Mouse (Mus musculus) stomach, postnatal 0 days (tissue): ENCODE measurements at regions not wholly inside any gene's neighbourhood (a gene's known extent, or its start where the extent isn't known, plus 50 kb on each side); places are given as distances from the start of the nearest gene placed in this dataset.

Experiments used
- ATAC-seq: fragments of 200-750 bp; cut with Nextera tagmentation; 2 replicates; pipeline ENCODE4 v1.8.0; 2017; ENCODE audit not compliant: low FRiP score, low TSS enrichment
- DNase-seq: peaks from one replicate; pipeline ENCODE4 v3.0.0-alpha.2; 2016; ENCODE audit warnings: low spot score
- H3K27ac ChIP-seq: fragments of 300-500 bp; sonication (generic); replicated peaks from 2 replicates; pipeline ENCODE4 v1.5.1; 2014; ENCODE audit warnings: mild to moderate bottlenecking, control low read depth
- H3K27me3 ChIP-seq: fragments of 300-500 bp; sonication (generic); 2 replicates; pipeline ENCODE4 v1.6.1; 2014; ENCODE audit warnings: low read length; ENCODE audit not compliant: control insufficient read depth, insufficient read depth
- H3K36me3 ChIP-seq: fragments of 300-500 bp; sonication (generic); 2 replicates; pipeline ENCODE4 v1.6.1; 2014; ENCODE audit warnings: low read length, mixed read lengths; ENCODE audit not compliant: control insufficient read depth, insufficient read depth
- H3K4me1 ChIP-seq: fragments of 300-500 bp; sonication (generic); replicated peaks from 2 replicates; pipeline ENCODE4 v1.6.1; 2014; ENCODE audit warnings: antibody characterized with exemption; ENCODE audit not compliant: control insufficient read depth, insufficient read depth
- H3K4me2 ChIP-seq: fragments of 300-500 bp; sonication (generic); replicated peaks from 2 replicates; pipeline ENCODE4 v1.6.1; 2014; ENCODE audit warnings: low read depth, mild to moderate bottlenecking, control low read depth, moderate library complexity
- H3K4me3 ChIP-seq: fragments of 300-500 bp; sonication (generic); 2 replicates; pipeline ENCODE4 v1.5.1; 2014; ENCODE audit warnings: low read depth, low read length, control low read depth
- H3K9ac ChIP-seq: fragments of 300-500 bp; sonication (generic); 2 replicates; pipeline ENCODE4 v1.6.1; 2014; ENCODE audit warnings: mild to moderate bottlenecking, low read length, control low read depth, mixed read lengths
- H3K9me3 ChIP-seq: fragments of 300-500 bp; sonication (generic); 2 replicates; pipeline ENCODE4 v1.6.1; 2016; ENCODE audit warnings: low read length; ENCODE audit not compliant: control insufficient read depth
- CTCF ChIP-seq: IDR thresholded peaks from 2 replicates; pipeline ENCODE4 v1.5.1; 2016; ENCODE audit warnings: antibody characterized with exemption, low read depth, mild to moderate bottlenecking, moderate library complexity
- EP300 ChIP-seq: optimal IDR thresholded peaks from 2 replicates; pipeline ENCODE3; 2016; ENCODE audit warnings: antibody characterized with exemption
- WGBS: fragments of 180-500 bp; shearing (Covaris S2); extraction: QIAGEN DNeasy Blood & Tissue Kit; methylation state at CpG from one replicate; pipeline ENCODE4 v1.1.7; 2014; 5-methylcytosine and 5-hydroxymethylcytosine counted together

DNA sequence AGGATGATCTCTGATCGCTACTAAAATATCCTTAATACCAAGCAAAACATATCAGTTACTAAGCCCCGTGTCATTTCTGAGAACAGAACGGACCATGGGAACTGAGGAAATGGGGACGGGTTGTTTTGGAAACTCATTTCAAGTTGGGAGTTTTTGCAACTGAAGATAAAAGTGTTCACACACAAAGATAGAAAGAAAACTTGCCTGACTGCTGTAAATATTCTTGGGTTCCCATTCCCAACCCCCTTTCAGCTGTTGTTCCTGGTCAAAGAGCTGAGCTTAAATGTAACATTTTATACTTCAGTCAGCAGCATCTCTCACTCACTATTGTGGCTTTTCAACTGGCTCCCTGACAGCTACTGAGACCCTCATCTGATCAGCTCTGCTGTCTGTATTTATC is 250.1 kb downstream of the Ankrd50 start:
- WGBS: 54% methylated on average over 4 of the region's 4 CpGs
- no peak overlapping the region for H3K9ac ChIP-seq
- no peak overlapping the region for H3K4me3 ChIP-seq

GRCm38 (mm10) chr3:38234006-38234405 is 250.6 kb downstream of the Ankrd50 start:
- Histone ChIP-seq H3K4me1 (no peaks in the 10 kb centered on the region; the same call in 1 of the 2 replicates), H3K27ac (no peak overlapping the region), H3K27me3 (no peaks in the 10 kb centered on the region), H3K9me3 (no peaks in the 10 kb centered on the region), H3K4me2 (no peak overlapping the region), H3K36me3 (no peaks in the 10 kb centered on the region), H3K4me3 (no peak overlapping the region), H3K9ac (no peak overlapping the region)
- 50% methylated on average over 2 of the region's 2 CpGs for WGBS
- no peak for TF ChIP-seq EP300
- no peak for TF ChIP-seq CTCF
- no peak for ATAC-seq
- no peak for DNase-seq

More for the DNA sequence above, 250.1 kb downstream of the Ankrd50 start:
- H3K4me1 ChIP-seq: no peaks in the 10 kb centered on the region; the same call in 1 of the 2 replicates
- no peaks in the 10 kb centered on the region for H3K27me3 ChIP-seq
- no peak for TF ChIP-seq EP300
- TF ChIP-seq CTCF: no peak
- ATAC-seq (no peak), DNase-seq (no peak)
- no peak overlapping the region; the same call in 1 of the 2 replicates for H3K27ac ChIP-seq
- no peaks in the 10 kb centered on the region for H3K9me3 ChIP-seq
- H3K4me2 ChIP-seq: no peak overlapping the region
- no peaks in the 10 kb centered on the region for H3K36me3 ChIP-seq

DNA sequence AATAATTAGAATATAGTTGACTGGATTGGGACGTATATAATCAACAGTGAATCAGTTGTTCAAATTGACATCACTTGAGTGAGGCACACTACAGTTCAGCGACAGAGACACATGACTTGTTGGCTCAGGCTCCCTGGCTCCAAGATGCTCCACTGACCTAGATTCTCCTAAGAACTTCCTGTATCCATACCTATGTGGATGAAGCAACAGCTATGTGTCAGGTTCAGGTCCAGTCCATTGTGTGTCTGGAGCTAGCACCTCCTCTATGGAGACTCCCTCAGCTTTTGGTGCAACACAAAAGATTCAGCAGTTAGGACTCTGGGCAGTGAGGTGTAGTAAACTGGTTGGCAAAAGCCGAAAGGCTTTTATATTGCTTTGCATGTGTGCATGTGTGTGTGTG is 251.6 kb downstream of the Ankrd50 start:
- Histone ChIP-seq H3K27ac (0 out of 2 replicates have a peak overlapping the region, but pooled peaks have one; percentile 49), H3K27me3 (no peaks in the 10 kb centered on the region)
- WGBS: 78% methylated on average over 3 of the region's 3 CpGs

GRCm38 (mm10) chr3:38232111-38233076 is 252.2 kb downstream of the Ankrd50 start:
- peak; percentile 82 for ATAC-seq
- no peak overlapping the region for H3K9ac ChIP-seq
- H3K27me3 ChIP-seq: no peaks in the 10 kb centered on the region
- TF ChIP-seq EP300 (no peak), CTCF (0 out of 2 replicates have a peak, but pooled peaks have one; percentile 4)
- H3K4me2 ChIP-seq: no peak overlapping the region
- H3K9me3 ChIP-seq: no peaks in the 10 kb centered on the region
- H3K36me3 ChIP-seq: no peaks in the 10 kb centered on the region
- 36% methylated on average over 15 of the region's 15 CpGs for WGBS
- no peak overlapping the region for H3K4me3 ChIP-seq
- no peaks in the 10 kb centered on the region; the same call in 1 of the 2 replicates for H3K4me1 ChIP-seq
- DNase-seq: peak; percentile 55
- peak overlapping the region; percentile 35; the same call in 1 of the 2 replicates for H3K27ac ChIP-seq

More for the DNA sequence above, 251.6 kb downstream of the Ankrd50 start:
- no peak overlapping the region for H3K4me2 ChIP-seq
- no peaks in the 10 kb centered on the region for H3K36me3 ChIP-seq
- H3K9ac ChIP-seq: no peak overlapping the region
- H3K9me3 ChIP-seq: no peaks in the 10 kb centered on the region
- H3K4me1 ChIP-seq: no peaks in the 10 kb centered on the region; the same call in 1 of the 2 replicates
- ATAC-seq: no peak
- no peak for TF ChIP-seq EP300
- no peak for TF ChIP-seq CTCF
- DNase-seq: no peak
- H3K4me3 ChIP-seq: no peak overlapping the region

GRCm38 (mm10) chr3:38231506-38231905 is 253.1 kb downstream of the Ankrd50 start:
- Histone ChIP-seq H3K4me2 (no peak overlapping the region), H3K9ac (no peak overlapping the region), H3K27ac (no peak overlapping the region), H3K4me3 (no peak overlapping the region), H3K36me3 (no peaks in the 10 kb centered on the region), H3K4me1 (no peaks in the 10 kb centered on the region; the same call in 1 of the 2 replicates), H3K27me3 (no peaks in the 10 kb centered on the region), H3K9me3 (no peaks in the 10 kb centered on the region)
- no peak for ATAC-seq
- WGBS: 71% methylated on average over 3 of the region's 3 CpGs
- TF ChIP-seq EP300 (no peak), CTCF (no peak)
- DNase-seq: no peak

DNA sequence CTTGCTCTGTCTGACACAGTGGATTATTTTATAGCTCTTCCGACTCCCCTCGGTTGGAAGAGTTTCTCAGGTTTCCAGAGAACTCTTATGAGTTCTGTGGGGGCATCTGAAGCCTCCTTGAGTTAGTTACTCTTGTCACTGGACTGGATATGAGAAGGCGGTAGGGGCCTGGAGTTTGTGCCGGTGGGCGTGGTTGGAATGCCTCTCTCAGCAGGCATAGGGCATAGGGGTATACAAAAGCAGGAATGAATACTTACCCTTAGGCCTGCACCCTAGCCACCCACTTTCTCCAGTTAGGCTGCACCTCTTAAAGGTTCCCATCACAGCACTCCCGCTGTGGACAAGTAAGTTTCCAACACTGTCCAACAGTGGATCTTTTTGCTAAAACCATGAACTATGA is 253.8 kb downstream of the Ankrd50 start:
- H3K27me3 ChIP-seq: no peaks in the 10 kb centered on the region
- H3K9ac ChIP-seq: no peak overlapping the region
- H3K4me3 ChIP-seq: no peak overlapping the region
- no peak for DNase-seq
- TF ChIP-seq EP300 (no peak), CTCF (no peak)
- ATAC-seq: no peak
- no peak overlapping the region for H3K4me2 ChIP-seq
- H3K4me1 ChIP-seq: no peaks in the 10 kb centered on the region; the same call in 1 of the 2 replicates
- H3K36me3 ChIP-seq: no peaks in the 10 kb centered on the region
- H3K27ac ChIP-seq: no peak overlapping the region
- 88% methylated on average over 6 of the region's 6 CpGs for WGBS
- no peaks in the 10 kb centered on the region for H3K9me3 ChIP-seq
